Mouse (Mus musculus) heart, postnatal 4 days (tissue): ENCODE results near the gene Krt83. TPM values are rescaled to one million over a fixed set of nuclear protein-coding genes. Genes with fewer than 3 reads are reported as not detected.

Source experiments
- DNase-seq: peaks from one replicate; pipeline ENCODE4 v3.0.0; 2021
- total RNA-seq, 2 experiments: library from RNA; stranded (reverse); gene quantifications; 2 replicates each; pipeline ENCODE4 v1.2.3; 2021

Krt83 gene
- total RNA-seq, 2 experiments from 2014 or later: not detected

DNA sequence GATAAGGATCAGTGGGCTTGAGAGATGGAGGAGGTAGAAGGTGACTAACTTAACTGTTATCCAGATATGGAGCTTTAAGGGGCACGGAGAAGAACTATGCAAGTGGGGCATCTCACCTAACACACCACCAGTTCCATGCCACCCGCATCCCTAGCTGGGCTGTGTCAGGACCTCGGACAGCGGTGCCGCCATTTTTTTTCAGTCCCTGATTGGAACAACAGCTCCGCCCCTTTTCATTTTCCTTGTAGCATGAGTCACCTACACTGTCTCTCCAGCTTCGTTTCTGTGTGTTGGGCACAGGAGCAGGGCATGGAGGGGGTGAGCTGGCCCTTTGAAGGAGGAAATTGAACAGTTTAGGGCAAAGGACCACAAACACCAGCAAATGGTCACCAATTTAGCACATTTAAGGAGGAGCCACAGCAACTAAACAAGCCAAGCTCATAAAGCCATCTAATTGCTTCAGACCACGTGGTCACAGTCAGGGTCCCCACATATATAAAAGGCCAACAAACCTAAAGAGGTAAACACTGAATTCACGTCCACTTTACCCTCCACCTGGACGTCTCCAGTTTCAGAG lies 18.3 kb downstream of the Krt83 start, which contains the start of gene Krt86:
Gene Krt86, plus strand, starts transcription at position 527 of the 577 bp plus-strand sequence.
- DNase-seq: peak; percentile 60

DNA sequence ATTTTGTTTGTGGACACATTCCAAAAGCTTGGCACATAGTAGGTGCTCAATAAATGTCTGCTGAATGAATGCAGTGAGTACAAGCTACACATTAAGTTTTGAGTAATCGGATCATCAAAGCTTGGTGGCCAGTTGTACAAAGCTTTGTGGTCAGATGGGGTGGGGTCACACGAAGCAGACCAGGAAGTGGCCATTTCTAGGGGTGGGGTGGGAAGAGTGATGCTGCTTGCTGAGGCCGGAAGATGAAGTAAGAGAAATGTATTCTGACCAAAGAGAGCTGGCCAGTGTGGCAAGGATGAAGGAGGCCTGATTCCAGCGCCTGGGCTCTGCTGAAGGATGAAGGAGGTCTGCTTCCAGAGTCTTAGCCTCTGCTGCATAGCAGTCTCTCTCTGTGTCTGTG lies 22.2 kb downstream of the Krt83 start:
- DNase-seq: no peak

DNA sequence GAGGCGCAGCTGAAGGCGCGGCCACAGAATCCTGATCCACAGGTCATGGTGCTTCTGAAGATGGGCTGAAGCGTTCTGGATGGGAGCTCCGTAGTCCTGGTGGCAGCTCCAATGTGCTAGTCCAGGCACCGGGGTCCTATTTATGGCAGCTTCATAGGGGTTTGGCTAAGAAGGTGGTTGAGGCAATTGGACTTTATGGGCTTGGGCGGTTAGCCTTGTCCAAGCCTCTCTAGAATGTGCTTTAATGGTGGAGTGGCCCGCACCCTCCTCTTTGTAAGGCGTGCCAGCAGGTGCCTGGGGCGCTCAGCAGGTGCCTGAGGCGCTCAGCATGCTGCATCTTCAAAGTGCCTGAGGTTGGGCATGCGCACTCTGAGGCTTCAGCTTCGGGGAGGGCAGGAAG lies 27.7 kb downstream of the Krt83 start, which contains the start of gene Krt81:
Gene Krt81, minus strand, starts transcription at position 101 of the 400 bp plus-strand sequence.
- DNase-seq: no peak

DNA sequence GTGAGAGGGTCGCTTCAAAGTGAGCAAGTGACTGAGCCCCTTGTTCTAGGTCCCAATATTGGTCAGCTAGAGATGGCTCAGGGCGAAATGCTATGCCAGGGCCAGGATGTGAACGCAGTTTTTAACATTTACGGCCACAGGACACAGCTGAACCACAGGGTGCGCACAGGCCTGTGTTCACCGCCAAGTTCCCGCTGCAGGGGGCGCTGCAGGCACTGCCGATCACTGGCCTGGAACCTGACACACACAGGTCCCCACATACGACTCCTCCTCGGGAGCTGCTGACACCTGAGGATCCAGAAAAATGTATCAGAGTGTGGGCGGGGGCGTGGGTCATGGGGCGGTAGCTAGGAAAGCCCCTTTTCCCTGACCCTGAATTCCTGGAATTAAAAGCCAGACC lies 32.0 kb downstream of the Krt83 start:
- no peak for DNase-seq

DNA sequence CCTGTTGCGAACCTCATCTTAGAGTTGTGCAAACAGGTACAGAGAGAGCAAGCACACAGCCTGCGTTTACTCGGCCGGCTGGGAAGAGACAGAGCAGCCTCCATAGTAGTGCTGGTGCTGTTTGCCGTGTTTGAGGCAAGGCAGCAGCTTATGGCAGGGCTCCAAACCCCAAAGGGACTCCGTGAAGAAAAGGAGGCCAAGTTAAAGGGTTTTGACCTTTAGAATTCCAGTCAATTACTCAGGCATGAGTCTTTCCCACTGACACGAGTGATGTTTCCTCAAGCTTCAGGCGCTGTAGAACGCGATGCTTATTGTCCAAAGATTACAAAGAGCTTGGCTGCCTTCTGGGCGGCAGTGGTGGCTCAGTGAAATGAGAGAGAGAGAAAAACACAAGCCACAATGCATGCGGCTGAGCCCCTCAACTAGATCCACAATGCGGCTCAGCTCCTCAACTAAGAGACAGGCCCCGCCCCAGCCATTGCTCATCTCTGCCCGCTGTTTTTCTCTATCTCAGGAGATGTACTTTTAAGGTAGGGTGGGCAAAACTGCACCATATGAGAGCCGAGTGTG lies 32.9 kb downstream of the Krt83 start:
- DNase-seq: peak; percentile 20

DNA sequence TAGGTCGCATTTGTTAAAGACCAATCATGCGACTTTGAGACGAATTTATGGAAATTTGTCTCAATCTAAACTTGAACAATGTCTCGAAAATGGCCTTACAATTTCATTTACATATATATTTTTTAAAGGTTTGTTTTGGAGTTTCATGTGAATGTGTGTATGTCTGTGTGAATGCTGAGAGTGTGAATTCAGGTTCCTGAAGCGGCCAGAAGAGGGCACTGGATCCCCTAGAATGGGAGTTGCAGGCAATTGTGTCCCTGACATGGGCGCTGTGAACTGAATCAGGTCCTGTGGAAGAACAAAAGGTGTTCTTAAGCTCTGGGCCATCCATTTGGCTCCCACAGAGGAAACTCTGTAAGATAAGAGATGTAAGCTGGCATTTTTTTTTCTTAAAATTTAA lies 35.4 kb downstream of the Krt83 start:
- no peak for DNase-seq

DNA sequence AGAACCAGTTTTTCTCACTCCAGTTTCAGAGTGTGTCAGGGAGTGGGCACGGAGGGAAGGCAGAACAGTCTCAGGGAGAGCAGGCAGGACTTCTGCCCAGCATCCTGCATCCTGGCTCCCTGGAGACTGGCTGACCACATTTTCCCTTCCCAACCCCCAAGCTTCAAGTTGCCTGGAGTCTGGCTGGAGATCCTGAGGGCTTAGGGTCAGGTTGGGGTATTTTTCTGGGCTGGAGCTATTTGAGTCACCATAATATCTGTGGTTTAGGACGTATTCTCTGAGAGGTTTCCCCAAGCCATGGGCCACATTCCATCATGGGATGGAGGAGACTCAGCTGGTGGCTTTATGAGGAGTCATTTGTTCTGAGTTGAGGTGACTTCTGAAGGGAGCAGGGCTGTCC lies 36.0 kb downstream of the Krt83 start:
- DNase-seq: no peak

DNA sequence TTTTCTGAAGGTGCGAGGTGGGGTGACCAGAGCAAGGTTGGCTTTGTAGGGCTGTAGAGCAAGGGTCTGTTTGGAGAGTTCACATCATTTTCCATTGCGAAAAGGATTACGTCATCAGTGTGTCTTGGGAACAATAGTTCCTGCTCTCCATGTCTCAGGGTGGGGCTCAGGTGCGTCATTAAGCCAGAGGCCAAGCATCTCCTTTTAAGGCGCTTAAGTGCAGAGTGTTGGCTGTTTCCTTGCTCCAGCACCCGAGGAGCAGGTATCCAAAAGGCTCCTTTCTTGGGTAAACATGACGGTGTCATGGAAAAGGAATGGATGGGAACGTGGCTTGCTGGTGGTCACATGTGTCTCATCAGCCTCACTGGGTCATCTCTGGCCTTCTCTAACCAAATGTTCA lies 36.5 kb downstream of the Krt83 start:
- DNase-seq: no peak

DNA sequence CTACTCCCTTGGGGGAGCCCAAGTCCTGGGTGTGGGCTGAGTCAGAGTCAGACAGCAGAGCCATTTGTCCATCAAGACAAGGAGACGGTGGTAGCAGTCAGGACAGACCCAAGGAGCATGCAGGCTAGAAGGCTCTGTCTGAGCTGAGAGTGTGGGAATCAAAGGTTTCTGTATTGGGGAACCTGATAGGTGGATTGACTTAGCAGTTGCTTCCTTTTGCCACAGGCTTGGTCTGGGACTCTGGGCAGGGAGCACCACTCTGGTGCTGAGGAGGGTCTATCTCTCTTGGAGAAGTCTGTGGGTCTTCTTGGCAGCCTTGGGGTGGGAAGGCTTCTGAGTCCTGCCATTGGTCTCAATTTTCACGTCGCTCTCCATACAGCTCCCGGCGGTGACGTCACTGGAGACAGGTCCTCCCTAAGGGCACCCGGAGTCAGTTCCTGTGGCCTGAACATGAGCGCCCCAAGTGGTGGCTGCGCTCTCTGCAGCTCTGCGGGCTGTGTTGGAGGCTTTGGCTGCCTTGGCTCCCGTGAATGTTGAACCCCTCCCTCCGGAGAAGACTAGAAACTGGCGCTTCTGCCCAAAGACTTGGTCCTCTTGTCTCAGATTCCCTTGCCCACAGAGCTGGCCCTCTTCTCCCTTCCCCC lies 38.1 kb downstream of the Krt83 start:
- peak; percentile 92 for DNase-seq

DNA sequence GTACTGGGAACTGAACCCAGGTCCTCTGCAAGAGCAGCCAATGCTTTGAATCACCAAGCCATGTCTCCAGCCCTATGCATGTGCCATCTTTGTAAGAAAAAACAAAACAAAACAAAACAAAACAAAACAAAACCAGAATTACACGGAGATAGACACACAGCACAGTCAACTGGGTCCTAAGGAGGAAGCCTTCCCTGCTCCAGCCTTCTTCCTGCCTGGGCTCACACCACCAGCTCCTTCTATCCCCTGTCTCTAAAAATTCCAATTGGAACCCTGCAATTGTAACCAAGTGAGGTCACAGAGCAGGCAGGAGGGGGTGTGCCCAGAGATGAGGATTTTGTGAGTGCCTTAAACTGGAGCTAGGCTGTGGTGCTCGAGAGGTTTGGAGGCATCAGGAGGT lies 43.9 kb downstream of the Krt83 start, which contains the start of gene Krt88:
Gene Krt88, plus strand, starts transcription at position 301 of the 400 bp plus-strand sequence.
- no peak for DNase-seq

DNA sequence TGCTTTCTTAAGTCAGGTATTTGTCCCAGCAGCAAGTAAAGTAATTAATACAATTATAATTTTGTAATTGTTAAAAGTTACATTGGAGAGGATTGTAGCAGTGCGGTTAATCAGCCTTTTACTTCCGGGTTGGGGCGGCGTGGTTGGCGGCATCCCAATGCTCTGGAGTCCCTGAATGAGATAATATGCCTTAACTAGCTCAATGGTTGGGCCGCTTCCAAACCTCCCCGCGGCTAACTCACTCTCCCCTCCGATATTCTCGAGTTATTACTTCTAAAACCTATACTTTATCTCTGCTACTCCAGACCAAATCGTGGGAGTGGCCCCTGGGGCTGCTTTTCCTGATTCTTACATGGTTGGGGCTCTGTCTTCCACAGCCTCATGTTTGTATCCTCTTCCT lies 44.7 kb downstream of the Krt83 start:
- peak; percentile 83 for DNase-seq

DNA sequence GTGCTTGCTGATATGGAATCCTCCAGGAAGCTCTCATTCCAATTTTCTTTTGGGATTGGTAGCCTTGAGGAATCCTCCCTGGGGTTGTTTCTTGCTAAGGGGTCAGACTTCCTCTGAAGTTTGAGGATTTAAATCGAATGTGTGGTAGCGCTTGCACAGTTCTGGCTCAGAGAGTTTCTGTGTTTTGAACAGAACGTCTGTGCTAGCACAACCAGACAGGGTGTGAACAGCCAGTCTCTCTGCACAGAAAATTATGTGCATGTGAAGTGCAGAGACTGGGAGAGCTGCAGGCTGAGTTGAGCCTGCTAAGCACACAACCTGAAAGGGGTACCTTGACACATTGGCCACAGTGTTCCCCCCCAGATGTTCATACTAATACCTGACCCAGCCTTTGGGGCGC lies 50.5 kb downstream of the Krt83 start:
- no peak for DNase-seq

DNA sequence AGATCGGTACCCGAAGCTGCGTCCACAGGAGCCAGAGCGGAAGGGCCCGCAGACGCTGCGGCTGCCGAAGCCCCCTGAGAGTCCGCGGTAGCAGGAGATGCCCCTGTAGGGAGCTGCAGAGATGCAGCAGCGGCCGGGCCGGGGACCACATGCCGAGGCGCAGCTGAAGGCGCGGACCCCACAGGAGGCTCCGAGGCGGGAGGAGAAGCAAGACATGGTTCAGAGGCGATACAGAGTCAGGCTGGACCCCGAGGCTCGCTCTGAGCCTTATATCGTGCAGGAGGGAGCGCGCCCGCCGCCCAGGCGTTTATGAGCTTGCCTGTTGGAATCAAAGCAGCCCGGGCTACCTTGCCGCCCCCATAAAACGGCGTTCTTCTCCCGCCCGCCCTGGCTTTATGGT lies 52.8 kb downstream of the Krt83 start, which contains the start of gene Krt87:
Gene Krt87, minus strand, starts transcription at position 250 of the 400 bp plus-strand sequence.
- DNase-seq: no peak

DNA sequence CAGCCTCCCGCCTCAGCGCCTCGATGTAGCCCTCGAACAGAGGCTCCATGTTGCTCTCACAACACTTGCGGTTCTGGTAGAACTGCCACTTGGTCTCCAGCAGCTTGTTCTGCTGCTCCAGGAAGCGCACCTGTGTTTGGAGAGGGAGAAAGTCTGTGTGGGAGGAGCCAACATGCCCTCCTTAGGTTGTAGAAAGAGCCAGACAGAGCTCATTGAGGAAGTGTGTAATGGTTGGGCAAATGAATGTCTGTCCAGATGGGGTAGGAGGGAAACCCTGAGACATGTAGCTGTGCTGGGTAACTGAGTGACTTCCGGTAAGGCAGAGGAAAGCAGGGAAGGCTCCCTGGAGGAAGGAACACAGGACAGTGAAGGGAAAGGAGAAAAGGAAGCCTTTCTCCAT lies 54.7 kb downstream of the Krt83 start:
- DNase-seq: no peak

Other genes with a start within 250 kb of the Krt83 start
- 10 to 100 TPM; 48.1 to 49.6 TPM for gene Nr4a1, start 237.2 kb downstream of the Krt83 start, total RNA-seq
- gene Atg101, start 207.2 kb downstream of the Krt83 start, total RNA-seq: 10 to 100 TPM; 21.7 to 23.3 TPM
- gene 6030408B16Rik, start 198.3 kb downstream of the Krt83 start, total RNA-seq: 1 to 10 TPM; 4.3 to 4.6 TPM
- 10 to 100 TPM; 10.1 to 11.2 TPM for gene Krt80, start 121.3 kb downstream of the Krt83 start, total RNA-seq
- gene Krt7, start 80.5 kb downstream of the Krt83 start, total RNA-seq: 1 to 10 TPM; 9.3 to 10.0 TPM
- not detected for gene Krt87, start 52.7 kb downstream of the Krt83 start, total RNA-seq
- gene Krt88, start 43.8 kb downstream of the Krt83 start, total RNA-seq: not detected
- gene Krt81, start 27.8 kb downstream of the Krt83 start, total RNA-seq: not detected
- gene Krt86, start 18.0 kb downstream of the Krt83 start, total RNA-seq: not detected
- gene Gm49425, start 25.7 kb upstream of the Krt83 start, total RNA-seq: not detected
- gene Krt84, start 41.3 kb upstream of the Krt83 start, total RNA-seq: not detected
- not detected for gene Krt82, start 59.2 kb upstream of the Krt83 start, total RNA-seq
- gene Krt90, start 71.4 kb upstream of the Krt83 start, total RNA-seq: under 1 TPM in 1 of 2 experiments, not detected in 1; 0.10 TPM
- gene Krt75, start 82.4 kb upstream of the Krt83 start, total RNA-seq: not detected
- not detected for gene Gm5414, start 136.7 kb upstream of the Krt83 start, total RNA-seq
- gene Gm5478, start 155.9 kb upstream of the Krt83 start, total RNA-seq: not detected
- under 1 TPM; 0.33 to 0.34 TPM for gene Krt6b, start 188.8 kb upstream of the Krt83 start, total RNA-seq
- not detected for gene Krt6a, start 202.8 kb upstream of the Krt83 start, total RNA-seq
- not detected for gene Krt5, start 221.4 kb upstream of the Krt83 start, total RNA-seq